Mouse (Mus musculus) E14TG2a.4 (cell line): ENCODE measurements around the gene Ntrk3.

ENCODE experiments used
- CTCF ChIP-seq: conservative IDR thresholded peaks from 2 replicates; pipeline ENCODE4 v1.5.1; 2014; ENCODE audit warnings: low read length
- NANOG ChIP-seq: IDR thresholded peaks from 2 replicates; pipeline ENCODE4 v1.6.1; 2014; ENCODE audit warnings: borderline replicate concordance, low read length, mixed read lengths
- POU5F1 ChIP-seq: IDR thresholded peaks from 2 replicates; pipeline ENCODE4 v1.6.1; 2014; ENCODE audit warnings: low read length, borderline replicate concordance

GRCm38 (mm10) chr7:78493591-78493990, 244.2 kb downstream of the Ntrk3 start:
- TF ChIP-seq CTCF (no peak), NANOG (no peak), POU5F1 (no peak)
